ENCODE assay signal across 15 mouse cellular contexts in genomic region chr15:56813876-56814275, GRCm38 (mm10).
"Had no signal": no experiment of that assay in that cellular context is flagged by ENCODE, and none has a peak within 500 bp of the region (broad histone marks: within the 10 kb centered on the region; RNA-seq: fewer than 3 reads in every experiment).

No protein-coding gene starts in this region.

- H3K9me3 ChIP-seq: limb, embryonic 12.5 days; liver, embryonic 13.5 days; neural tube, embryonic 13.5 days had no signal

- H3K27ac ChIP-seq: kidney, postnatal 0 days; left cerebral cortex, adult 2 months; limb, embryonic 12.5 days; liver, embryonic 13.5 days; neural tube, embryonic 13.5 days had no signal

- H3K27me3 ChIP-seq: limb, embryonic 12.5 days; liver, embryonic 13.5 days; neural tube, embryonic 13.5 days had no signal

- H3K4me2 ChIP-seq: limb, embryonic 12.5 days; liver, embryonic 13.5 days; neural tube, embryonic 13.5 days had no signal

- H3K4me1 ChIP-seq: limb, embryonic 12.5 days; liver, embryonic 13.5 days had no signal

- ATAC-seq: intestine, embryonic 16.5 days; liver, postnatal 0 days had no signal

- H3K9ac ChIP-seq: limb, embryonic 12.5 days; liver, embryonic 13.5 days; liver, postnatal 0 days; neural tube, embryonic 13.5 days had no signal

- DNase-seq: kidney, adult 8-10 months; liver; liver, embryonic 13.5 days; liver, postnatal 0 days; lung, postnatal 14 days; midbrain, embryonic 14.5 days; right cerebral cortex, postnatal 4 days; spleen, adult 18-20 months; thymus, adult 18-20 months; thymus, postnatal 14 days had no signal

- H3K4me3 ChIP-seq: left cerebral cortex, adult 2 months; limb, embryonic 12.5 days; liver, embryonic 13.5 days; neural tube, embryonic 13.5 days had no signal

- H3K36me3 ChIP-seq: limb, embryonic 12.5 days; liver, embryonic 13.5 days; neural tube, embryonic 13.5 days had no signal
